Mouse (Mus musculus) urinary bladder, postnatal 4 days (tissue): ENCODE data around the gene Gm10639.
"Not testable (repeated sequence)": the region's sequence is repeated elsewhere in the genome, so short reads cannot be mapped to it uniquely, and the experiment has no call there.

Experiments
- DNase-seq, 2 experiments: peaks; one replicate each; pipeline ENCODE4 v3.0.0; 2021 to 2022; ENCODE audit warnings: low spot score in 2 of 2

Gene Gm10639

DNA sequence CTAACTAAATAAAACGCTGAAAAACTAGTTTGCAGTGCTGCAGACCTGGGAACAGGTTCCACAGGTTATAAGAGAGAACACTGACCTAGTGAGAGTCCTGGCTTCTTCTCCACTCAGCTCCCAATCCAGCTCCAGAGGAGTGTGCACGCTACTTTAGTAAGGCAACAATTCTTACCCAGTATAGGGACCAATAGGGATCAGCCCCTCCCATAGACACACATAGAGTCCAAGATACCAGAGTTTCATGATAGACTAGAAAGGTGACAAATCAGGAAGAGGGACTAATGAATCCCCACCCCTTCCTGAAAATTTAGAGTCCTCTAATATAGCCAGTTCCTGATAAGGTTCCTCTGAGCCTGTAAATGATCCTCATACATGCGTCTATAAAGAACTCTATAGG, 57.3 kb downstream of the Gm10639 start:
- no peak for DNase-seq

DNA sequence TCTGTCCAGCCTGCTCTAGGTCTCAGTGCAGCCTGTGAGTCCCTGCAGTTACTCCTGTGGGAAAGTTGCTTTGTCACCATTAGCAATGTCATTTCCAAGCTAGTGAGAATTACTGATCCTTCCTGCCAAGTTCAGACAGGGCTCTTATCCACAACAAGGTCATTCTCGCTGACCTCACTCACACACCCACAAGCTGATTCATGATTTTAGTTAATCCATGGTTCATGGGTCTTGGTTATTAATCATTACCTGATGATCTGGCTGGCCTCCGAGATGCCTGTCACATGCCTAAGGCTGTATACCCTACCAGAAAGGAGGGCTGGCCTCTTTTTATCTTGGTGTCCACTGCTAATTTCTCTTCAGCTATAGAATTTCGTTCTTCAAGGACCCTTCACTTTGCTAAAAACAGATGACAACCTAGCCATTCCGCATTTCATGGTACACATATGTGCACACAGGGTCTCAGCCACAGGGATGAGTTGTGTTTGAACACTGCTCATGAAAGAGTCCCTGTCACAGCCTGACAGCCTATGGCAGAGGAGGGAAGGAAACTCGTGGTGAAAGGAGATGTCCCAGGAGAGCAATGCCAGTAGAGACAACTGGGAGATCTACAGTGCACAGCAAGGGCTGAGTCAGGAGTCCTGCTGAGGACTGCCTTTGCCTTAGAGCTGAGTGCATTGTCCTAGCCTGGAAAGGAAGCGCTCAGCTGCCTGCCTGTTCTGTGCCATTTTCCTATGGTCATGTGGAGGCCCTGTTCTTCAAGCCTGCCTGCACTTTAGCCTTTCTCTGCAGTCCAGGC, 58.7 kb downstream of the Gm10639 start:
- DNase-seq: not testable (repeated sequence)

DNA sequence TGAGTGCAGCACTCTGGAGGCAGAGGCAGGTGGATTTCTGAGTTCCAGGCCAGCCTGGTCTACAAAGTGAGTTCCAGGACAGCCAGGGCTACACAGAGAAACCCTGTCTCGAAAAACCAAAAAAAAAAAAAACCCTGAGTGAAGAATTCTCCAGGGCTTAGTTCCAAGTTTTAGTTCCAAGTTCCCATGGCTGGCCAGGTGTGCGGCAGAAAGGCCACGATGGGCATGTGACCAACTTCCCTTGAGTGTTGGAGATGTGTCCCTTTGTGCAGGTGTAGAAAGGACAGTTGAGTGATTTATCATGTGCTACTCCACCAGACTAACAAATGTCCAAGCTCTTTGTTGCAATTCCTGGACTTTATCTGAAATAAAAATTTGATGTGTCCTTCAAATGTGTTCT, 59.4 kb downstream of the Gm10639 start:
- not testable (repeated sequence) for DNase-seq

DNA sequence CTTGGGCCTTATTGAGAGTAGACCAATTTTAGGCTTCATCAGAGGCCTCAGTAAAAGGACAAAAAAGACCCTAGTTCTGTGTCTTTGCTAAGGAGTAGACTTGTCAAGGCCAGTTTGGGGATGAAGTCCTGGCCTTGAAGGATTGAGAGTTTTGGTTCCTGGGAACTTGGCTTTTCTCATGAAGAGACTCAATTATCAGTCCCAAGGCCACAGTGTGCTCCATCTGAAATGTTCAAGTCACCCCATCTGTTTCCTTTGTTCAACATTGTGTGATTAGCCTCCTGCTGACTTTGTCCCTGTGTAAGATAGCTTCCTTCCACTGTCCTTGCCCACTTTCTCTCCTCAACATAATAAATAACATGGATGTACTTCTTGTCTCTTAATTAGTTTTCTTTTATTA, 60.3 kb downstream of the Gm10639 start:
- not testable (repeated sequence) for DNase-seq

DNA sequence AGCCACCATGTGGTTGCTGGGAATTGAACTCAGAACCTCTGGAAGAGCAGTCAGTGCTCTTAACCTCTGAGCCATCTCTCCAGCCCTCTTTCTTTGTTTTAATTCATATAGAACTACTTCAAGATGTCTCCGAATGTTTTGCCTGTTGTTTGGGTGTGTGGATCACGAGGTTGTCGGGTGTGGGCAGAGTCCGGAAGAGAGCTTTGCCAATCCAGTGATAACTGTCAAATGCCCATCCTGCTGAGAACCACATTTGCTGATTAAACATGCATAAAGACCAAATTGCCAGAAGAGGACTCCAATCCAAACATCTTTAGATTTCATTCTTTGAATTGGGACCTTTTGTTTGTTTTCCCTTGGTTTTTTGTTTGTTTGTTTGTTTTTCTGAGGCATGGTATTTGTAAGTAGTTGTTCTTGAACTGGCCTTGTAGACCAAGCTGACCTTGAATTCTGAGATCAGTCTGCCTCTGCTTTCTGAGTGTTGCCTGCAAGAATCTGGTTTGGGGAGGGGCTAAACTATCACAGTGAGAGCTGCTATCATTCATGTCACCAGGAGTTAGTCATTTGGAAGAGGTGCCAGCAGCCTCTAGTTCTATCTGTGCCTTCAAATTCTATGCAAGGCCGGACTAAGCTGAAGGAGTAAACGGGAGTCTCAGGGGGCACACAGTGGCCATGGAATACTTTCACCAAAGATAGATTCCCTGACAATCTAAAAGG, 61.9 kb downstream of the Gm10639 start:
- no peak for DNase-seq
